8 mouse cellular contexts compared by ENCODE assay signal in genomic region chr3:129724505-129724904, GRCm38 (mm10). TPM values are rescaled to one million over a fixed set of nuclear protein-coding genes. Genes with fewer than 3 reads are reported as not detected.
DNase-seq lines count a peak whose midpoint lies in the region; ATAC-seq lines count a peak whose summit lies in the region.

No protein-coding gene starts in this region.

- peak overlapping the region; percentile 71 for H3K4me2 ChIP-seq in heart, embryonic 12.5 days
- peak overlapping the region; percentile 86 for H3K4me2 ChIP-seq in heart, embryonic 16.5 days (ENCODE audit: low read depth, low read length)

- H3K4me1 ChIP-seq in heart, embryonic 12.5 days (replicated peaks) = peaks cover 9% of the 10 kb centered on the region
- peaks cover 6% of the 10 kb centered on the region for H3K4me1 ChIP-seq in heart, embryonic 16.5 days (ENCODE audit: control insufficient read depth, insufficient read depth, low read length)

- peak overlapping the region; percentile 60 for H3K9ac ChIP-seq in heart, embryonic 12.5 days
- peak overlapping the region; percentile 75 for H3K9ac ChIP-seq in heart, embryonic 16.5 days (ENCODE audit: low read length)

- ATAC-seq in heart, embryonic 12.5 days (ENCODE audit: insufficient number of reproducible peaks, low FRiP score) = no peak
- no peak; the same call in 1 of the 2 replicates for ATAC-seq in heart, embryonic 16.5 days (replicated peaks; ENCODE audit: extremely low read depth, insufficient read depth, low FRiP score)

- DNase-seq in heart, postnatal 14 days = no peak
- DNase-seq in NIH3T3 (ENCODE audit: low read depth) = peak; percentile 19
- DNase-seq in lung, postnatal 36 days = peak; percentile 3
- DNase-seq in left cerebral cortex, adult 11 months (ENCODE audit: low spot score) = no peak
- no peak for DNase-seq in adrenal gland, postnatal 25 days
- no peak for DNase-seq in right cerebral cortex, postnatal 36 days (ENCODE audit: low spot score in 2 of 2)

- H3K27ac ChIP-seq in heart, embryonic 12.5 days (ENCODE audit: poor library complexity, severe bottlenecking) = peak overlapping the region; percentile 79
- H3K27ac ChIP-seq in heart, embryonic 16.5 days (ENCODE audit: low read length) = peak overlapping the region; percentile 80

- H3K4me3 ChIP-seq in heart, embryonic 12.5 days = peak overlapping the region; percentile 51
- peak overlapping the region; percentile 77 for H3K4me3 ChIP-seq in heart, embryonic 16.5 days (ENCODE audit: low read length)

- H3K36me3 ChIP-seq in heart, embryonic 12.5 days = no peaks in the 10 kb centered on the region
- H3K36me3 ChIP-seq in heart, embryonic 16.5 days (ENCODE audit: control insufficient read depth, insufficient read depth) = no peaks in the 10 kb centered on the region

- H3K9me3 ChIP-seq in heart, embryonic 12.5 days (replicated peaks) = no peaks in the 10 kb centered on the region
- no peaks in the 10 kb centered on the region for H3K9me3 ChIP-seq in heart, embryonic 16.5 days (replicated peaks; ENCODE audit: control insufficient read depth, low read length)

- 64% methylated on average over 5 of the region's 5 CpGs for WGBS in heart, embryonic 12.5 days
- 60% methylated on average over 5 of the region's 5 CpGs for WGBS in heart, embryonic 16.5 days

- intact Hi-C loops in heart, postnatal 14 days (cut with DNase I) = loop anchor here (10.0 kb wide), 1 partner anchor 330 kb away; no protein-coding TSS in a partner anchor

- no peaks in the 10 kb centered on the region for H3K27me3 ChIP-seq in heart, embryonic 12.5 days (replicated peaks)
- no peaks in the 10 kb centered on the region for H3K27me3 ChIP-seq in heart, embryonic 16.5 days (ENCODE audit: control insufficient read depth, insufficient read depth, low read length)

RNA-seq across cellular contexts. Expression of gene Egf, which starts 30.6 kb away (rescaled TPM):
- 1.7 and 2.1 TPM in 2 replicates for polyA plus RNA-seq in heart, embryonic 12.5 days (2016; fragmentation: Nextera tagmentation; extraction: Ambion mirVana)
- 1 to 10 TPM; 1.7 to 2.3 TPM for total RNA-seq in heart, postnatal 14 days (2021)
- 2.0 and 2.7 TPM in 2 replicates for polyA plus RNA-seq in heart, embryonic 16.5 days (2015; fragmentation: Nextera tagmentation; extraction: Ambion mirVana)
- 1.6 and 1.8 TPM in 2 replicates for total RNA-seq in adrenal gland, postnatal 25 days (2021)

Comparison
In these comparisons a context has a peak if more than half of its experiments do, and no peak if none do; other contexts are left out.
1. DNase-seq: peak in NIH3T3 (single experiment) and lung, postnatal 36 days (single experiment); none in heart, postnatal 14 days (0 of 2), left cerebral cortex, adult 11 months (single experiment), adrenal gland, postnatal 25 days (single experiment) and right cerebral cortex, postnatal 36 days (0 of 2).